Mouse (Mus musculus): ENCODE data around the gene Mier2. TPM values are rescaled to one million over a fixed set of nuclear protein-coding genes. Genes with fewer than 3 reads are reported as not detected.
A peak's percentile ranks its signal among the peaks of the same experiment; 100 is the strongest.

Mier2 gene
- polyA plus RNA-seq, 1 experiment from 2014 or later: 44.6 TPM

- no peaks in the 10 kb centered on the region for H3K4me1 ChIP-seq (ENCODE audit: control insufficient read depth, insufficient read depth, low read length)
- no peaks in the 10 kb centered on the region for H3K36me3 ChIP-seq (ENCODE audit: control insufficient read depth, insufficient read depth, low read length)
- no peak for DNase-seq (ENCODE audit: low spot score)
Observed at GRCm38 (mm10) chr10:79569921-79570320, 14.9 kb upstream of the Mier2 start.

GRCm38 (mm10) chr10:79559716-79560115, 4.7 kb upstream of the Mier2 start:
- ATAC-seq (ENCODE audit: low read depth): no peak
- DNase-seq (ENCODE audit: low spot score): no peak
- WGBS: 89% methylated on average over 2 of the region's 2 CpGs
- Histone ChIP-seq H3K27me3 (replicated peaks; ENCODE audit: control insufficient read depth, insufficient read depth, low read length) (no peaks in the 10 kb centered on the region), H3K36me3 (ENCODE audit: control insufficient read depth, insufficient read depth, low read length) (no peaks in the 10 kb centered on the region), H3K4me2 (ENCODE audit: low read depth, low read length) (no peak overlapping the region), H3K4me1 (ENCODE audit: control insufficient read depth, insufficient read depth, low read length) (no peaks in the 10 kb centered on the region), H3K9me3 (ENCODE audit: control insufficient read depth, low read length) (0 out of 2 replicates have a peak, but pooled peaks cover 4% of the 10 kb centered on the region), H3K4me3 (ENCODE audit: low read depth, low read length) (no peak overlapping the region), H3K9ac (ENCODE audit: low read depth, low read length) (no peak overlapping the region), H3K27ac (replicated peaks; ENCODE audit: low read depth, low read length) (no peak overlapping the region)

More at GRCm38 (mm10) chr10:79569921-79570320, 14.9 kb upstream of the Mier2 start:
- H3K9me3 ChIP-seq (ENCODE audit: control insufficient read depth, low read length): no peaks in the 10 kb centered on the region
- no peak overlapping the region for H3K27ac ChIP-seq (replicated peaks; ENCODE audit: low read depth, low read length)
- no peak for ATAC-seq (ENCODE audit: low read depth)
- H3K4me3 ChIP-seq (ENCODE audit: low read depth, low read length): no peak overlapping the region
- no peak overlapping the region for H3K9ac ChIP-seq (ENCODE audit: low read depth, low read length)
- 88% methylated on average over 5 of the region's 5 CpGs for WGBS
- no peaks in the 10 kb centered on the region for H3K27me3 ChIP-seq (replicated peaks; ENCODE audit: control insufficient read depth, insufficient read depth, low read length)
- H3K4me2 ChIP-seq (ENCODE audit: low read depth, low read length): no peak overlapping the region

- DNase-seq (ENCODE audit: low spot score) (no peak), ATAC-seq (ENCODE audit: low read depth) (no peak)
- H3K4me1 ChIP-seq (ENCODE audit: control insufficient read depth, insufficient read depth, low read length): peaks cover 14% of the 10 kb centered on the region
- H3K4me3 ChIP-seq (ENCODE audit: low read depth, low read length): no peak overlapping the region
- no peaks in the 10 kb centered on the region for H3K9me3 ChIP-seq (ENCODE audit: control insufficient read depth, low read length)
- H3K27me3 ChIP-seq (replicated peaks; ENCODE audit: control insufficient read depth, insufficient read depth, low read length): no peaks in the 10 kb centered on the region
- no peak overlapping the region for H3K27ac ChIP-seq (replicated peaks; ENCODE audit: low read depth, low read length)
- H3K4me2 ChIP-seq (ENCODE audit: low read depth, low read length): no peak overlapping the region
- no peak overlapping the region for H3K9ac ChIP-seq (ENCODE audit: low read depth, low read length)
- WGBS: 98% methylated on average over 5 of the region's 5 CpGs
- no peaks in the 10 kb centered on the region for H3K36me3 ChIP-seq (ENCODE audit: control insufficient read depth, insufficient read depth, low read length)
Observed at GRCm38 (mm10) chr10:79557496-79557895, 2.5 kb upstream of the Mier2 start.

- Histone ChIP-seq H3K4me2 (ENCODE audit: low read depth, low read length) (no peak overlapping the region), H3K4me3 (ENCODE audit: low read depth, low read length) (no peak overlapping the region), H3K27me3 (replicated peaks; ENCODE audit: control insufficient read depth, insufficient read depth, low read length) (no peaks in the 10 kb centered on the region), H3K4me1 (ENCODE audit: control insufficient read depth, insufficient read depth, low read length) (peaks cover 16% of the 10 kb centered on the region), H3K9me3 (ENCODE audit: control insufficient read depth, low read length) (no peaks in the 10 kb centered on the region), H3K36me3 (ENCODE audit: control insufficient read depth, insufficient read depth, low read length) (no peaks in the 10 kb centered on the region), H3K27ac (replicated peaks; ENCODE audit: low read depth, low read length) (no peak overlapping the region), H3K9ac (ENCODE audit: low read depth, low read length) (no peak overlapping the region)
- 91% methylated on average over 5 of the region's 5 CpGs for WGBS
- DNase-seq (ENCODE audit: low spot score): no peak
- ATAC-seq (ENCODE audit: low read depth): no peak
Observed at GRCm38 (mm10) chr10:79556951-79557350, 2.0 kb upstream of the Mier2 start.

- Histone ChIP-seq H3K27me3 (replicated peaks; ENCODE audit: control insufficient read depth, insufficient read depth, low read length) (no peaks in the 10 kb centered on the region), H3K4me1 (ENCODE audit: control insufficient read depth, insufficient read depth, low read length) (peaks cover 16% of the 10 kb centered on the region), H3K36me3 (ENCODE audit: control insufficient read depth, insufficient read depth, low read length) (no peaks in the 10 kb centered on the region; the same call in 1 of the 2 replicates), H3K4me2 (ENCODE audit: low read depth, low read length) (peak overlapping the region; percentile 68), H3K9me3 (ENCODE audit: control insufficient read depth, low read length) (no peaks in the 10 kb centered on the region), H3K4me3 (ENCODE audit: low read depth, low read length) (peak overlapping the region; percentile 97), H3K9ac (ENCODE audit: low read depth, low read length) (peak overlapping the region; percentile 95), H3K27ac (replicated peaks; ENCODE audit: low read depth, low read length) (peak overlapping the region; percentile 63; the same call in 1 of the 2 replicates)
- ATAC-seq (ENCODE audit: low read depth): peak; percentile 5
- 22% methylated on average over 7 of the region's 7 CpGs for WGBS
- no peak for DNase-seq (ENCODE audit: low spot score)
Observed at GRCm38 (mm10) chr10:79555238-79555724, 282 bp upstream of the Mier2 start.

GRCm38 (mm10) chr10:79553691-79554090, 1.3 kb downstream of the Mier2 start:
- peak overlapping the region; percentile 97 for H3K4me3 ChIP-seq (ENCODE audit: low read depth, low read length)
- DNase-seq (ENCODE audit: low spot score) (no peak), ATAC-seq (ENCODE audit: low read depth) (no peak)
- peak overlapping the region; percentile 95 for H3K9ac ChIP-seq (ENCODE audit: low read depth, low read length)
- WGBS: 25% methylated on average over 10 of the region's 10 CpGs
- peaks cover 13% of the 10 kb centered on the region for H3K36me3 ChIP-seq (ENCODE audit: control insufficient read depth, insufficient read depth, low read length)
- H3K27me3 ChIP-seq (replicated peaks; ENCODE audit: control insufficient read depth, insufficient read depth, low read length): no peaks in the 10 kb centered on the region
- H3K9me3 ChIP-seq (ENCODE audit: control insufficient read depth, low read length): no peaks in the 10 kb centered on the region
- H3K4me1 ChIP-seq (ENCODE audit: control insufficient read depth, insufficient read depth, low read length): peaks cover 16% of the 10 kb centered on the region
- peak overlapping the region; percentile 68 for H3K4me2 ChIP-seq (ENCODE audit: low read depth, low read length)
- H3K27ac ChIP-seq (replicated peaks; ENCODE audit: low read depth, low read length): no peak overlapping the region

GRCm38 (mm10) chr10:79553176-79553575, 1.8 kb downstream of the Mier2 start:
- Histone ChIP-seq H3K27me3 (replicated peaks; ENCODE audit: control insufficient read depth, insufficient read depth, low read length) (no peaks in the 10 kb centered on the region), H3K4me1 (ENCODE audit: control insufficient read depth, insufficient read depth, low read length) (peaks cover 16% of the 10 kb centered on the region), H3K36me3 (ENCODE audit: control insufficient read depth, insufficient read depth, low read length) (peaks cover 18% of the 10 kb centered on the region), H3K4me2 (ENCODE audit: low read depth, low read length) (peak overlapping the region; percentile 68), H3K4me3 (ENCODE audit: low read depth, low read length) (peak overlapping the region; percentile 97), H3K9me3 (ENCODE audit: control insufficient read depth, low read length) (no peaks in the 10 kb centered on the region), H3K9ac (ENCODE audit: low read depth, low read length) (0 out of 2 replicates have a peak overlapping the region, but pooled peaks have one; percentile 22), H3K27ac (replicated peaks; ENCODE audit: low read depth, low read length) (no peak overlapping the region)
- ATAC-seq (ENCODE audit: low read depth): no peak
- no peak for DNase-seq (ENCODE audit: low spot score)
- WGBS: 83% methylated on average over 6 of the region's 6 CpGs

GRCm38 (mm10) chr10:79552531-79552930, 2.5 kb downstream of the Mier2 start:
- DNase-seq (ENCODE audit: low spot score): no peak
- H3K9me3 ChIP-seq (ENCODE audit: control insufficient read depth, low read length): no peaks in the 10 kb centered on the region
- no peak overlapping the region for H3K9ac ChIP-seq (ENCODE audit: low read depth, low read length)
- no peaks in the 10 kb centered on the region for H3K27me3 ChIP-seq (replicated peaks; ENCODE audit: control insufficient read depth, insufficient read depth, low read length)
- H3K36me3 ChIP-seq (ENCODE audit: control insufficient read depth, insufficient read depth, low read length): peaks cover 24% of the 10 kb centered on the region
- H3K27ac ChIP-seq (replicated peaks; ENCODE audit: low read depth, low read length): no peak overlapping the region
- 72% methylated on average over 5 of the region's 8 CpGs for WGBS
- H3K4me1 ChIP-seq (ENCODE audit: control insufficient read depth, insufficient read depth, low read length): peaks cover 16% of the 10 kb centered on the region
- H3K4me2 ChIP-seq (ENCODE audit: low read depth, low read length): no peak overlapping the region
- no peak overlapping the region for H3K4me3 ChIP-seq (ENCODE audit: low read depth, low read length)
- ATAC-seq (ENCODE audit: low read depth): no peak

GRCm38 (mm10) chr10:79550366-79550765, 4.6 kb downstream of the Mier2 start:
- no peak overlapping the region for H3K9ac ChIP-seq (ENCODE audit: low read depth, low read length)
- no peak overlapping the region for H3K4me3 ChIP-seq (ENCODE audit: low read depth, low read length)
- peaks cover 16% of the 10 kb centered on the region for H3K4me1 ChIP-seq (ENCODE audit: control insufficient read depth, insufficient read depth, low read length)
- H3K9me3 ChIP-seq (ENCODE audit: control insufficient read depth, low read length): no peaks in the 10 kb centered on the region
- H3K27me3 ChIP-seq (replicated peaks; ENCODE audit: control insufficient read depth, insufficient read depth, low read length): no peaks in the 10 kb centered on the region
- WGBS: 78% methylated on average over 9 of the region's 9 CpGs
- H3K36me3 ChIP-seq (ENCODE audit: control insufficient read depth, insufficient read depth, low read length): peaks cover 42% of the 10 kb centered on the region
- no peak for DNase-seq (ENCODE audit: low spot score)
- no peak overlapping the region for H3K27ac ChIP-seq (replicated peaks; ENCODE audit: low read depth, low read length)
- no peak for ATAC-seq (ENCODE audit: low read depth)
- H3K4me2 ChIP-seq (ENCODE audit: low read depth, low read length): no peak overlapping the region
